ENCODE assay signal across 8 mouse cellular contexts in genomic region chr1:132476928-132477691, GRCm38 (mm10). TPM values are rescaled to one million over a fixed set of nuclear protein-coding genes. Genes with fewer than 3 reads are reported as not detected.
DNase-seq lines count a peak whose midpoint lies in the region; ATAC-seq and TF ChIP-seq lines count a peak whose summit lies in the region.

TSS of gene Rbbp5 (plus strand) at chr1:132477365.

- peak; percentile 62 for TF ChIP-seq POLR2A in heart, adult 2 months (IDR thresholded peaks at IDR 0.05; ENCODE audit: insufficient read depth, low read depth, low read length)

- peak; percentile 24 for TF ChIP-seq CTCF in heart, adult 2 months (IDR thresholded peaks at IDR 0.05)

- H3K9me3 ChIP-seq in embryonic facial prominence, embryonic 13.5 days: no peaks in the 10 kb centered on the region
- H3K9me3 ChIP-seq in limb, embryonic 13.5 days: no peaks in the 10 kb centered on the region
- no peaks in the 10 kb centered on the region for H3K9me3 ChIP-seq in midbrain, embryonic 16.5 days (replicated peaks; ENCODE audit: control insufficient read depth, low read length, poor library complexity, severe bottlenecking)

- peaks cover 2% of the 10 kb centered on the region; the same call in 1 of the 2 replicates for H3K79me2 ChIP-seq in heart, adult 2 months (replicated peaks; ENCODE audit: control insufficient read depth, insufficient read depth, low read length)

- no peaks in the 10 kb centered on the region for H3K27me3 ChIP-seq in embryonic facial prominence, embryonic 13.5 days
- H3K27me3 ChIP-seq in heart, adult 2 months (ENCODE audit: control insufficient read depth, insufficient read depth, low read length): no peaks in the 10 kb centered on the region
- H3K27me3 ChIP-seq in limb, embryonic 13.5 days: no peaks in the 10 kb centered on the region
- H3K27me3 ChIP-seq in midbrain, embryonic 16.5 days (ENCODE audit: control insufficient read depth, insufficient read depth, low read depth, low read length): no peaks in the 10 kb centered on the region

- WGBS in embryonic facial prominence, embryonic 13.5 days: under 1% methylated on average over 43 of the region's 43 CpGs
- under 1% methylated on average over 43 of the region's 43 CpGs for WGBS in heart, adult 2 months
- under 1% methylated on average over 43 of the region's 43 CpGs for WGBS in limb, embryonic 13.5 days
- WGBS in midbrain, embryonic 16.5 days: under 1% methylated on average over 43 of the region's 43 CpGs

- peak; percentile 83 for ATAC-seq in embryonic facial prominence, embryonic 13.5 days (ENCODE audit: insufficient number of reproducible peaks, insufficient read depth, low FRiP score, low TSS enrichment, low read depth)
- peak; percentile 90 for ATAC-seq in limb, embryonic 13.5 days (ENCODE audit: low FRiP score, low read depth)
- ATAC-seq in midbrain, embryonic 16.5 days: peak; percentile 93

- intact Hi-C loops in heart, adult 2 months (cut with DNase I): loop anchor here (1.0 to 5.0 kb wide), 2 partner anchors 40 to 60 kb away; partner anchors contain the start of gene Dstyk

- peak within 1 kb of the TSS; percentile 91 for H3K9ac ChIP-seq in embryonic facial prominence, embryonic 13.5 days
- peak within 1 kb of the TSS; percentile 91 for H3K9ac ChIP-seq in heart, adult 2 months (ENCODE audit: low read depth, low read length)
- peak within 1 kb of the TSS; percentile 90 for H3K9ac ChIP-seq in limb, embryonic 13.5 days
- H3K9ac ChIP-seq in midbrain, embryonic 16.5 days (ENCODE audit: low read depth, low read length): peak within 1 kb of the TSS; percentile 81

- peak; percentile 91 for DNase-seq in 3134 (ENCODE audit: extremely low read depth, insufficient read length, low spot score)
- peak; percentile 89 for DNase-seq in adrenal gland, postnatal 36 days
- DNase-seq in heart, adult 2 months: peak; percentile 86 to 92
- DNase-seq in kidney, adult 8-10 months: peak; percentile 78 to 91
- peak; percentile 91 for DNase-seq in spleen, postnatal 10 days (ENCODE audit: low spot score in 2 of 2)

- 0 out of 2 replicates have a peak, but pooled peaks have one; percentile 40 for TF ChIP-seq EP300 in heart, adult 2 months (IDR thresholded peaks at IDR 0.05; ENCODE audit: insufficient read depth, low read depth, low read length)

- peak within 1 kb of the TSS; percentile 77 for H3K4me2 ChIP-seq in embryonic facial prominence, embryonic 13.5 days
- peak within 1 kb of the TSS; percentile 72 for H3K4me2 ChIP-seq in limb, embryonic 13.5 days (replicated peaks)
- peak within 1 kb of the TSS; percentile 89 for H3K4me2 ChIP-seq in midbrain, embryonic 16.5 days (ENCODE audit: low read length)

- H3K4me1 ChIP-seq in embryonic facial prominence, embryonic 13.5 days: peaks cover 20% of the 10 kb centered on the region
- peaks cover 4% of the 10 kb centered on the region for H3K4me1 ChIP-seq in heart, adult 2 months (ENCODE audit: control insufficient read depth, insufficient read depth, low read length)
- peaks cover 27% of the 10 kb centered on the region for H3K4me1 ChIP-seq in limb, embryonic 13.5 days
- H3K4me1 ChIP-seq in midbrain, embryonic 16.5 days (ENCODE audit: control insufficient read depth, insufficient read depth, low read length): peaks cover 18% of the 10 kb centered on the region

- H3K4me3 ChIP-seq in embryonic facial prominence, embryonic 13.5 days: peak within 1 kb of the TSS; percentile 88
- H3K4me3 ChIP-seq in heart, adult 2 months: peak within 1 kb of the TSS; percentile 96
- peak within 1 kb of the TSS; percentile 87 for H3K4me3 ChIP-seq in limb, embryonic 13.5 days
- H3K4me3 ChIP-seq in midbrain, embryonic 16.5 days (ENCODE audit: low read depth, low read length): peak within 1 kb of the TSS; percentile 85

- no peaks in the 10 kb centered on the region for H3K36me3 ChIP-seq in embryonic facial prominence, embryonic 13.5 days
- H3K36me3 ChIP-seq in heart, adult 2 months (ENCODE audit: control insufficient read depth, insufficient read depth, low read length): no peaks in the 10 kb centered on the region; the same call in none of the 2 replicates
- no peaks in the 10 kb centered on the region for H3K36me3 ChIP-seq in limb, embryonic 13.5 days
- H3K36me3 ChIP-seq in midbrain, embryonic 16.5 days (ENCODE audit: control insufficient read depth, insufficient read depth, low read length): no peaks in the 10 kb centered on the region

- H3K27ac ChIP-seq in embryonic facial prominence, embryonic 13.5 days: peak within 1 kb of the TSS; percentile 71; the same call in 1 of the 2 replicates
- peak within 1 kb of the TSS; percentile 92 for H3K27ac ChIP-seq in heart, adult 2 months
- peak within 1 kb of the TSS; percentile 72; the same call in 1 of the 2 replicates for H3K27ac ChIP-seq in limb, embryonic 13.5 days
- H3K27ac ChIP-seq in midbrain, embryonic 16.5 days (ENCODE audit: low read length): peak within 1 kb of the TSS; percentile 75

RNA-seq across cellular contexts. Expression of gene Rbbp5, which starts in this region (rescaled TPM):
- total RNA-seq in adrenal gland, postnatal 36 days (2021): 10 to 100 TPM; 36.5 to 39.2 TPM
- 47.2 and 49.6 TPM in 2 replicates for polyA plus RNA-seq in embryonic facial prominence, embryonic 13.5 days (2015; fragmentation: Nextera tagmentation; extraction: Ambion mirVana)
- 10 to 100 TPM; 21.6 to 24.5 TPM for total RNA-seq in heart, adult 2 months (2021)
- 16.7 and 27.5 TPM in 2 replicates for polyA plus RNA-seq in heart, adult 2 months (2012; rRNA removed)
- polyA plus RNA-seq in limb, embryonic 13.5 days (2015; fragmentation: Nextera tagmentation; extraction: Ambion mirVana): 51.1 and 55.2 TPM in 2 replicates
- 44.8 and 49.6 TPM in 2 replicates for polyA plus RNA-seq in midbrain, embryonic 16.5 days (2015; fragmentation: Nextera tagmentation; extraction: Ambion mirVana)

Comparison
In these comparisons a context has a peak if more than half of its experiments do, and no peak if none do; other contexts are left out.
1. Peak in every context shown above with its lines: DNase-seq, ATAC-seq, H3K4me3 ChIP-seq and H3K27ac ChIP-seq.